Mouse (Mus musculus): ENCODE results near the gene Habp2.
A peak's percentile ranks its signal among the peaks of the same experiment; 100 is the strongest.
"Not testable (repeated sequence)": the region's sequence is repeated elsewhere in the genome, so short reads cannot be mapped to it uniquely, and the experiment has no call there.

The Habp2 gene

GRCm38 (mm10) chr19:56296668-56297067, 9.7 kb downstream of the Habp2 start:
- DNase-seq (ENCODE audit: low read depth, low spot score): peak; percentile 8

- no peak for DNase-seq (ENCODE audit: low read depth, low spot score)
These were observed 10.3 kb downstream of the Habp2 start for GRCm38 (mm10) chr19:56297264-56297663.

GRCm38 (mm10) chr19:56300835-56301234, 13.9 kb downstream of the Habp2 start:
- DNase-seq (ENCODE audit: low read depth, low spot score): no peak

GRCm38 (mm10) chr19:56316531-56316930, 29.6 kb downstream of the Habp2 start:
- DNase-seq (ENCODE audit: low read depth, low spot score): no peak

GRCm38 (mm10) chr19:56319219-56319618, 32.3 kb downstream of the Habp2 start:
- DNase-seq (ENCODE audit: low read depth, low spot score): no peak

- DNase-seq (ENCODE audit: low read depth, low spot score): no peak
These were observed 32.7 kb downstream of the Habp2 start for GRCm38 (mm10) chr19:56319629-56320028.

GRCm38 (mm10) chr19:56320186-56320860, 33.4 kb downstream of the Habp2 start:
- no peak for DNase-seq (ENCODE audit: low read depth, low spot score)

- no peak for DNase-seq (ENCODE audit: low read depth, low spot score)
These were observed 34.5 kb downstream of the Habp2 start for GRCm38 (mm10) chr19:56321303-56321920.

GRCm38 (mm10) chr19:56325676-56326075, 38.7 kb downstream of the Habp2 start:
- no peak for DNase-seq (ENCODE audit: low read depth, low spot score)

GRCm38 (mm10) chr19:56326243-56326855, 39.4 kb downstream of the Habp2 start:
- DNase-seq (ENCODE audit: low read depth, low spot score): no peak

GRCm38 (mm10) chr19:56336321-56336720, 49.4 kb downstream of the Habp2 start:
- DNase-seq (ENCODE audit: low read depth, low spot score): no peak

- DNase-seq (ENCODE audit: low read depth, low spot score): no peak
These were observed 49.9 kb downstream of the Habp2 start for GRCm38 (mm10) chr19:56336826-56337225.

GRCm38 (mm10) chr19:56342006-56342405, 55.1 kb downstream of the Habp2 start:
- no peak for DNase-seq (ENCODE audit: low read depth, low spot score)

- no peak for DNase-seq (ENCODE audit: low read depth, low spot score)
These were observed 57.1 kb downstream of the Habp2 start for GRCm38 (mm10) chr19:56343869-56344563.

- DNase-seq (ENCODE audit: low read depth, low spot score): peak; percentile 48
These were observed 59.1 kb downstream of the Habp2 start for GRCm38 (mm10) chr19:56346016-56346415.

- no peak for DNase-seq (ENCODE audit: low read depth, low spot score)
These were observed 59.8 kb downstream of the Habp2 start for GRCm38 (mm10) chr19:56346750-56347149.

- DNase-seq (ENCODE audit: low read depth, low spot score): peak; percentile 48
These were observed 62.4 kb downstream of the Habp2 start for GRCm38 (mm10) chr19:56349295-56349694.

GRCm38 (mm10) chr19:56353689-56354088, 66.8 kb downstream of the Habp2 start:
- no peak for DNase-seq (ENCODE audit: low read depth, low spot score)

GRCm38 (mm10) chr19:56355201-56355600, 68.3 kb downstream of the Habp2 start:
- DNase-seq (ENCODE audit: low read depth, low spot score): no peak

GRCm38 (mm10) chr19:56356480-56357373, 69.8 kb downstream of the Habp2 start:
- DNase-seq (ENCODE audit: low read depth, low spot score): peak; percentile 55

- not testable (repeated sequence) for DNase-seq (ENCODE audit: low read depth, low spot score)
These were observed 70.4 kb downstream of the Habp2 start for GRCm38 (mm10) chr19:56357374-56357708.
